Mouse (Mus musculus): ENCODE measurements around the gene Atf7ip2.
"Not testable (repeated sequence)": the region's sequence is repeated elsewhere in the genome, so short reads cannot be mapped to it uniquely, and the experiment has no call there.

Gene Atf7ip2

DNA sequence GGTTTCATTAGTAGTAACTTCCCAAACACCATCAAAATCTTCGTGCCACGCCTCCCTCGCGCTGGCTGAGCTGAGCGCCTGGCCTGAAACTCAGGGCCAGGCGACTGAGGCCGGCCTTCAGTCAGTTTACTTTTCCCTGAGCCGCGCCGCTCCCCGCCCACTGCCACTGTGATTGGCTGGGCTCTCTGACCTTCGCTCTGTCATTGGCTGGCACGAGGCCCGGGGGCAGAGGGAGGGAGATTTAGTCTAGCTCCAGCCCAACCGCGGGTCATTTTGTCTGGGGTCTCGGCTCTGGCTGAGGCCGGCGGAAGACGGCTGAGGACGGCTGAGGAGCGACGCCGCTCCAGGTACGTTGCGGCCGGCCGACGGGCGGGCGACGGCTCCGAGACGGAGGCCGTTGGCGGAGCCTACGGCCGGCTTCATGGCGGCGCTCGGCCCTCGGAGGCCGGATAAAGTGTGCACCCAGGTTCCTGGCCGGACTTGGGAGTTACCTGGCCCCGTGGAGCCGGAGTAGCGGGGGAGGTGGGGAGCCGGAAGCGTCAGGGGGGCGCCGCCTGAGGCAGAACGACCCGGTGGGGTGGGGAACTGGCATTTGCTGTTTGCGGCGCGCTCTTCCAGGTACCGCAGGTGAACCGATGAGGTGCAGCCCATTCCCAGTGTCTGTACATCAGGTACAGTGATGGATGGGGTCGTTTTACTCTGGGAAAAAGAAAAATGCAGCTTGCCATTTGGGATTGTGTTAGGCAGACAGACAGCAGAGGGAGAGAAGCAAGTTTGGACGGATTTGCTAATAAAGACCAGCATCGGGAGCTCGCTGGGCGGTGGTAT, at the start of gene Atf7ip2:
Gene Atf7ip2, plus strand, starts transcription at position 34 of the 828 bp plus-strand sequence.
- DNase-seq, result peak; percentile 10

DNA sequence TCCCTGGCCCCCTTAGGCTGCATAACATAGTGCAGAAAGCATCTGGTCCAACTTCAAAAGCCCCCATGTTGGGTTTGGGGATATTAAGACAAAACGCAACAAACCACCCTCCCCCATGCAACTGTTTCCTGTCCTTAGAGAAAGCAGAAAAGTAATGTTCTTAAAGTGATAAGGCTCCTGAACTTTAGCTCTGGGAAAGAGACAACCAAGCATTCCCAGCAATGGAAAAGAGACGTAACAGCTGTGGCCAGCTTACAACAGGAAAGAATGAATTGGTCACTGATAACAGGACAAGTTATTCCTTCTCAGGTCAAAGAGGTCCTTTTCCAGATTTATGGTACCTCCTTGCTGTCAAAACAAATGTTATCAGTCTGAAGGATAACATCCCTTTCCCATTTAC, 49.3 kb upstream of the Atf7ip2 start:
- no peak for DNase-seq

DNA sequence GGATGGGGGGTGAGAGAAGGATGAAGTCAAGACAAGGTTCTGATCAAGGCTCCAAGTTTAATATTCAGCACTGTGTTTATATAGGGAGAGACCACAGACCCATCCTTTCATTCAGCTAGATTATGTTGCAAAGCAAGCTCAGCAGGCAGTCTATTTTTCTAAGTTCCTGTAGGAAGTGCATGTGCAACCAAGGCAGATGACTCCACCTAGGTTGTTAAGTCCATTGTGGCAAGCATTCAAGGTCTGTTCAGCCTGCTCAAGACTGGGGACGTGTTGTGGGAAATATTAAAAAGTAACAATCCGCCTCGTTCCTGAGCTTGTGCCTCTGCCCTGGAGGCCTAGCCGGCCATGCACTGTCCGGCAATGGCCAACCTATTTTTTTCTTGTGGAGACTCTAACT, 45.1 kb upstream of the Atf7ip2 start:
- no peak for DNase-seq

DNA sequence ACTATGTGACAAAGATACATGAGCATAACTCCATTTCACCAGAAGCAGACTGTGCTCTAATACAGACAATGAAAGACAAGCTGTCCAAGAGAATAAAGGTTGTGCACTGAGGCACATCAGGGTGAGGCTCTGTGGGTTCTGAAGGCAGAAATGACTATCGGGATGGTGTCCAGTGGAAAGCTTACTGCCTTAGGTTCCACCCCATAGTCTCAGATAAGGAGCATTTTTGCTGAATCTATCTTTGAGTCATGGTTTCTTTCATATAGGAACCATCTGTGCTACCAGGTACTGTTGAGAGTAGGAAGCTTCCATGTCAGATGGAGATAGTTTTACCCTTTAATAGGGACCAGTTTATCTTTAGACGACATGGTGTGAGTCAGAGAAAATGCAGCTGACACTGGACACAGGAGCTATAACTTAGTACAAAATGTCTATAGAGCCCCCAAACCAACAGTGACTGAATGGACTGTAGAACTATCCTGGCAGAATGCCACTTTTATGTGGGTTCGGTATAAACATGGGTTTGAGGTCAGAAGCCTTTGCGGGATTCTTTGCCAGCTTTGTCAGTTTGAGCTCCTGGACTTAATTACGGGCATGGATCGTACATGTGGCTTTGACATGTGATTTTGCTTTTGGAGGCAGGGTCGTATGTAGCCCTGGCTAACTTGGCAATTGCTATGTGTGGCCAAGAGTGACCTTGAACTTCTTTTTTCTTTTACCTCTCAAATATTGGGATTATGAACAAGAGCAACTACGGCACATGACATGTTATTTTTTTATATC, 23.2 kb upstream of the Atf7ip2 start:
- DNase-seq, result no peak

DNA sequence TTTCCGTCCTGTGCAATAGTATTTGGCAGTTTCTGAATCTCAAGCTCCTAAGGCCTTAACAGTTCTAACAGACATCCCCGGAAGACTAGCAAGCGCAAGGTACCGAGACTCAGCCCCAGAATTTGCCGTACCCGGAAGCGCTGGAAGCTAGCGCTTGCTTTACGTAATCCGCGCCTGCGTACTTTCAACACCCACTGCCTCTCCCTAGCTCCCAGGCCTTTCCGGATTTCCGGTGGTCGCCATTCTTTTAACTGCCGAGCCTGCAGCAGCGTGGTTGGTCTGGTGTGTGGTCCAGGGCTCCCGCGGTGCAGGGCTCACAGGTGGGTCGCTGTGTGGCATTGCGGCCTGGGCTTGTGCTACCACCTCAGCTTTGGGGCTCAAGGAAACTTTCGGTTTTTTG, 22.5 kb upstream of the Atf7ip2 start, which contains the start of gene Rpl39l:
Gene Rpl39l, plus strand, starts transcription at position 222 of the 400 bp plus-strand sequence.
- no peak for DNase-seq

DNA sequence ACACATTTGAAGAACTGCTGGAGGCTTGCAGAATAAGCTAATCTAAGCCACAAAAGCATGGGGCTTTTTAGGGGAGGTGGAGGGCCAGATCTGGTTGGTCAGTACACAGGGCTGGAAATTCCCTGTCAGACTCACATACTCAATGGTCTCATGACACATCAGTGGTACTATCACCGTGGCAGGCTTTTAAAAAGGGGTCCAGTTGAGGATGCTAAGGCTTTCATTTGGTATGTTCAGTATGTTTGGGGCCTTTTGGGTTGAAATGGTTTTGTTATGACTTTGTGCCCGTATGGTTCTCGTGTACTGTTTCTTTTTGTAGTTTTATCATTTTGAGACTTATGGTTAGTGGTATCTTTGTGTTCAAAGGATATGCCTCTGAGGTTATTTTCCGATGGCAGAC, 21.2 kb upstream of the Atf7ip2 start:
- DNase-seq, result no peak

DNA sequence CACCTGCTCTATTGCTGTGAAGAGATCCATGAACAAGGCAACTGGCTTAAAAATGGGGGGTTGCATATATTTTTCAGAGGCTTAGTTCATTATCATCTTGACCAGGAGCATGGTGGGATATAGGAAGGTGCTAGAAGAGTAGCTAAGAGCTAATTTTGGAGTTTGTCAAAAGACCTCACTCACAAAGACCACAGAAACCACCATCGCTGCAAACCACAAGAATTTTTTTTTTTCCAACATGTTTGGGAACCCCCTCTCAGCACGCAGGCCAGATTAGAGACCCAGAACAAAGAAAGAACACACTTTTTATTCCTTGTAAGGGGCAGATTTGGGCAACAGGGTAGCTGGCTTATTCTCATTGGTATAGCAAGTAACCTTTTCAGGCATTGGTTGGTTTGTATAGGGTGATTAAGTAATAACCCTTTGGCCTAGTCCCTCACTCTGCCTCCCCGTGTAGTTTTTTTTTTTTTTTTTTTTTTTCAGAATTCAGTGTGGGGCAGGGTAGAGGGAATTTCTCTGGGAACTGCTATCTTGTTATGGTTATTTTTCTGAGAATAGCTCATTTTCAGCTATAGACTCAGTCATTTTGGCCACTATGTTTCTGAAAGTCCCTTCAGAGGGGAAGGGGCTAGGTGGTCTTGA, 20.2 kb upstream of the Atf7ip2 start:
- DNase-seq, result no peak

DNA sequence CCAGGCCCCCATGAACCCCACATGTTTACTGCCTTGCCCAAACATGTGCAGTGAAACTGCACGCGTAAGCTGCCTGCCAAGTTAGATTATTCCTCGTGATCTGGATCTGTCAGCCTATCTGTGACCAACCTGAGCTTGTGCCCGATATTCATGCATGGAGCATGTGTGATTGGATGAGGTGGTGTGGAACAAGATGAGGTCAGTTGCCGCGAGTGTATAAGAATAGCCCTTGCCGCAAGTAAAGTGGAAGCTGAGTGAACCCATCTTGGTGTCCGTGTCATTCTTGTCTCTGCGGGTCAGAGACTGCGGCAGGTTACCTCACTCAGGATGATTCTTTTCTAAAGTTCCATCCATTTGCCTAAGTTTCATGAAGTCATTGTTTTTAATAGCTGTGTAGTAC, 5.1 kb upstream of the Atf7ip2 start:
- not testable (repeated sequence) for DNase-seq

DNA sequence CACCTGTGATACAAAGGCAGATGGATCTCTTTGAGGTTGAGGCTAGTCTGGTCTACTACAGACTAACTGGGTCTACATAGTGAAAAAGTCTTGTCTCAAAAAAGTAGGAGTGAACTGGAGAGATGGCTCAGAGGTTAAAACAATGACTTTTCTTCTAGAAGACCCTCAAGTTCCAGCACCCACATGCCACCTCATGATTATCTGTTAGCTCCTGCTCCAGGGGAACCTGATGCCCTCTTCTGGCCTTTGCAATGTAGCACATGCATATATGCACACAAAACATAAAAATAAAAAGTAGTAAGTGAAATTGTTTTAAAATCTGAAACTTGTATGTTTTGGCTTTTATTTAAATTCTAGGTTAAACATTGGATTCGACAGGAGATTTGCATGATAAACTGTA, 16.3 kb downstream of the Atf7ip2 start:
- DNase-seq, result no peak

DNA sequence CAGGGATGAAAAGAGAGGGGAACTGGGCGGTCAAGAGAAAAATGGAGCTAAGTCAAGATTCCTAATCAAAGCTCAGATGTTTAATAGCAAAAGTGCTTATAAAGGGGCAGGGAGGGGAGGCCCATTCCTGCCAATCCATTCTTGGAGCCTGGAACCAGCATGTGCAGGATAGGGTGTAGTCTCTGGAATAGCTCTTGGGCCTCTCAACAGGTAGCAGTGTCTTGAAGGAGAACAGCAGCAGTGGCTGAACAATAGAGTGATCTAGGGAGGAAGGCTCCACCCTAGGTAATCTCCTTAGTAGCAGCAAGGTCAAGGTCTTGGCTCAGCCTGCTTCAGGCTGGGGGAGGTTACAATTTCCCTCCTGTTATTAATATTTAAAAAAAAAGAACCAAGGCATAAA, 23.9 kb downstream of the Atf7ip2 start:
- not testable (repeated sequence) for DNase-seq

DNA sequence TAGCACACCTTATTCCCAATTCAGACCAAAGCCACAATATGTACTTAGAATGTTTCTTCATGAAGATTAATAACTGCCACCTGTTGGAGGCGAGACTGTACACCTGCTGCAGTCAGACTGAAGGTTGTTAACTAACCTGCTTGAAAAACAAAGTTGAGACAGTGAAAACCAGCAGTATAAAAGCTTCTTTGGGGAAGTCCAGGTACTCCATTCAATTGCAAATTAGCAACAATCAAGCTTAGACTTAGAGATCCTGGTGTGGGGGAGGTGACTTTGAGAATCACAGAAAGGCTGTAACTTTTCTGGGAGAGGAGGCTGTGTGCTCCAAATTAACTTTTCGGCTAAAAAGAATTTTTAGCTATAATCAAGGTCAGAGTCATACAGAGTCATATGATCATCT, 24.5 kb downstream of the Atf7ip2 start:
- DNase-seq, result not testable (repeated sequence)

DNA sequence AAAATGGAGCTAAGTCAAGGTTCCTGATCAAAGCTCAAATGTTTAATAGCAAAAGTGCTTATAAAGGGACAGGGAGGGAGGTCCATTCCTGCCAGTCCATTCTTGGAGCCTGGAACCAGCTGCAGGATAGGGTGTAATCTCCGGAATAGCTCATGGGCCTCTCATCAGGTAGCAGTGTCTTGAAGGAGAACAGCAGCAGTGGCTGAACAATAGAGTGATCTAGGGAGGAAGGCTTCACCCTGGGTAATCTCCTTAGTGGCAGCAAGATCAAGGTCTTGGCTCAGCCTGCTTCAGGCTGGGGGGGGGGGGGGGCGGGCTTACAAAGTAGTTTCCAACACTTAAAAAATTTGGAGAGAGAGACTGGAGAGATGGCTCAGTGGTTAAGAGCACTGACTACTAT, 34.8 kb downstream of the Atf7ip2 start:
- DNase-seq, result no peak

DNA sequence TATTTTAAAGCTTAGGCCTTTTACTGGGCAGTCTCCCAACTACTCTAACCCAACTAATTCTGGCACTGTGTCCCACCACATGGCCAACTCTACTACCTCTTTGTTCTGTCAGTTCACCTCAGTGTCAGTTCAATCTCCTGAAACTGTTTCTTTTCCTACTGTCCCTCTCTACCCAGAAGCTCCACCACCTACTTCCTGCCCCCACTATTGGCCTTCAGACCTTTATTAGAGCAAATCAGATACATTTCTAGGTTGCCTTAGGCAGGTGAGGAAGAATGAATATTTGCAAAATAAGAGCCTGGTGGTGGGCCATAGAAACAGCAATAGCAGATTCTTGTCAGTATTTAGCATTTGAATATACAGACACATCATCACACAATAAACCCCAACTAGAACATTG, 44.1 kb downstream of the Atf7ip2 start:
- no peak for DNase-seq

DNA sequence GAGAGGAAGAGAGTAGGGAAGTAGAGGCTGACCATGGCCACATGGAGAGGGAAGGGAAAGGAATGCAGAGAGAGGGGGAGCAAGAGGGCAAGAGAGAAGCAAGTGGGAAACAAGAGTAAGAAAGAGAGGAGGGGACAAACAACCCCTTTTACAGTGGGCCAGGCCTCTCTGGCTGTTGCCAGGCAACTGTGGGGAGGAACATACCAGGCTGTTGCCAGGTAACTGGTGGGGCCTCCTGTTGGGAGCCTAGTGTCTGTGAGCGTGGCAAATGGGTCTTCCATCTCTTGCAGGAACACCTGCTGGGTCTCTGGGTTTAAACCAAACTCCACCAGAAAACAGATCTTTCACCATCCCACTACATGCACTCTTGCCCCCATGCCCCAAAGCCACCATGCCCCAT, 61.5 kb downstream of the Atf7ip2 start:
- DNase-seq, result no peak

DNA sequence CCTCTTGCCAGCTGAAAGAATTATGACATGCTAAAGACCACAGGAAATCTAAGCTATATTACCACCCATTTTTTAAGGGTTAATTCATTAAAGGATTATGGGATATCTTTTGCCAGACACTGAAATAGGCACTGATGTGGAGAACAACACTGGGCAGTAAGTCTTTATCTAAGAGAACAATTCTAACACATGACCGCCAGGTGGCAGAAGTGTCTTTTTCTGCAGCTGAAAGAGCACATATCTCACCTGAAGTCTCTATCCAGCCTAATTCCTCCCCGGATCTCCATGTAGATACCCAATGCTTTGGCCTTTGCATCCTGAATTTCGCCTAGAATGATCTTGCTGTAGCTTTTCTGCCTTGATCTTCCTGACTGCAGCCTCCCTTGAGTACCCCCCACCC, 79.7 kb downstream of the Atf7ip2 start:
- peak; percentile 35 for DNase-seq

DNA sequence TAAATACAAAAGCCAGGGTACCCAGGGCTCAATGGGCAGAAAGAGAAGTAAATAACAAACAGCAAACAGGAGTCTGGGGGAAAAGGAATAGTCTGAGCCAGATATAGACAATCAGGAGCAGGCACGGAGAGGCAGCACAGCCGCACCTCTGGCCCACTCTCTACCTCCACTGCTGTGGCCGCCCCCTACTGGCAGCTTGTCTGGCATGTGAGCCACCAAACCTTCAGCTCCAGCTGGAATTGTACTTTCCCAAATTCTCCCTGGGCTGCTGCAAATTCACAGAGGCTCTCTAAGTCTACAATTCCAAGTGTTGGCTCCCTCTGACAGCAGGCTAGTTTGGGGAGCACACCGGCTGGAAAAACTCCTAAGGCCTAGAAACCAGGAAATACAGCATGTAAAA, 82.0 kb downstream of the Atf7ip2 start:
- no peak for DNase-seq

DNA sequence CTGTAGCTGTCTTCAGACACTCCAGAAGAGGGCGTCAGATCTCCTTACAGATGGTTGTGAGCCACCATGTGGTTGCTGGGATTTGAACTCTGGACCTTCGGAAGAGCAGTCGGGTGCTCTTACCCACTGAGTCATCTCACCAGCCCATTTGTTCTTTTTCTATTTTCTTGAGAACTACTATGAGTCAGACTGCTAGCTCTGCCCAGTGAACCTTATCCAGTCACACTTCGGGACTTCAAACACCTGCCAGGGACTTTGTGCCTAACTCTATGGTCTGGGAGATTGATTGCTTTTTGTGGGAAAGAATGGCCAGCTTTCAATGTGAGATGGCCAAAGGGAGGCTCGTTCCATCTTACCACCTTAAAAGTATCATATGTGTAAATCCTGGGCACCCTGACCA, 84.3 kb downstream of the Atf7ip2 start:
- not testable (repeated sequence) for DNase-seq

DNA sequence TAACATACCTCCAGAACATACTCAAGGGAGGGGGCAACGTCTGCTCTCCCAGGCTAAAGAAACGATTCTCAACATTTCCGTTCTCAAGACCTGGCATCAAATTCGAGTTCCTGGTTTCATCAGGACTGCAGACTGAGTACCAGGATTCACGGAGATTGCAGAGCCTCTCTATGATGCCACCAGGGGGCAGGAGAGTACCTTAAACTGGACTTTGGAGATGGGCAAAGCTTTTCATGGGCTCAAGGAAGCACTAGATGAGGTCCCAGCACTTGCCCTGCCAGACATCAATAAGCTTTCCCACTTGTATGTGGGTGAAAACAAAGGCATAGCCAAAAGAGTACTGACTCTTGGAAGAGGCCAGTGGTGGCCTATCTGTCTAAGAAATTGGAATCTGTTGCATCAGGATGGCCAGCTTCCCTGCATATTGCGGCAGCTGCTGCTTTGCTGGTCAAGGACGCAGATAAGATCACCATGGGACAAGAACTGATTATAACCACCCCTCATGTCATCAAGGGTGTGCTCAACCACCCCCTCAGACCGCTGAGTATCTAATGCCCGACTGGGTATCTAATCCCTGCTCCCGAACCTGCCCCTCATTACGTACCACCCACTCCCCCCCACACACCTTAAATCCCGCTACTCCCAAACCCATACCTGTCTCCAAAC, 87.9 kb downstream of the Atf7ip2 start:
- DNase-seq, result peak; percentile 55

DNA sequence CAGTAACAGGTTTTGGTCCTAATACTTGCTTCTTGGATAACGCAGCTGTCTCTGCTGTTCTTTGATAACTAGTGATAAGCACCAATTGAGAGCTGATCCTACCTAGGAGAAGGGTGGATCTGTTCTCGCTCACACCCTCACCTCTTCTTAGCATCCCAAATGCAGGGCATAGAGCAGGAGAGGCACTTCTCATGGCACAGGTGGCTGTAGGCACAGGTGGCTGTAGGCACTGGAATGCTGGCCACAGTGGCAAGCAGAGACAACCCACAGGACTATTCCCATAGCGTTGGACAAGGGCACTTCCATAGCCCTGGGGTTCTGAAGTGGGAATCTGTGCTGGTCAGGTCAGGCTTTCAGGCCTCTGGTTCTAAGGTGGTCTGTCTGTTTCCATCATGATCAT, 89.4 kb downstream of the Atf7ip2 start:
- DNase-seq, result no peak

DNA sequence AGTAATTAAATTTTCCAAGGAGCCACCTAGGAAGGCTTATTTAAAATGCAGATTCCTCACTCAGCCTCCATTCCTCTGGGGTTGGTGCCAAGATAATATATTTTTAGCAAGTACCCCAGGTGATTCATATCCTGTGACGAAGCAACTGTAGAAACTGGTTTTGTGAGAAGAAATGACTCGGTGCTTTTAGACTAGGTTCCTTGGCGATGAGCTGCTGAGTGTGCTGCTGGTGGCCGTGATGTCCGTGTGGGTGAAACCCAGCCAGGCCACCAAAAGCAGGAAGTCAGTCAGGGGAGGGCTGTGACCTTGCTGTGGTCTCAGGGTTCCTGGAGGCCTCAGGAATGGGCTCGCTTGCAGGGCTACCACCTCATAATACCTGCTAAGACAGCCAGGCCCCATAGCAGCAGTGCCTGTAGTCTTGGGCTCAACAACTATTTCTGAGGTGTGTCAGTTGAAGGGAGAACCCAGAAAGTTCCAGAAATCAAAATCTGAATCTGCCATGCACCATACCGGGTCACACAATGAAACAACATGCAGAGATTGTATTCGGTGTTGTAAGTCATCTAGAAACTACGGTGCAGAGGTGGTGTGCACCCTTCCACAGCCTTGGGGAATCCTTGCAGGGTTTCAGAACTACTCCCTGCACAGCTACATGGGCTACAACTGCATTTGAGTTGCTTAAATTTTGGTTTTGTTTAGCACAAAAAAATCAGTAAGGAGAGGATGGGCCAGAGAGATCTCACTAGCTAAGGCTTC, 94.2 kb downstream of the Atf7ip2 start:
- DNase-seq, result no peak

DNA sequence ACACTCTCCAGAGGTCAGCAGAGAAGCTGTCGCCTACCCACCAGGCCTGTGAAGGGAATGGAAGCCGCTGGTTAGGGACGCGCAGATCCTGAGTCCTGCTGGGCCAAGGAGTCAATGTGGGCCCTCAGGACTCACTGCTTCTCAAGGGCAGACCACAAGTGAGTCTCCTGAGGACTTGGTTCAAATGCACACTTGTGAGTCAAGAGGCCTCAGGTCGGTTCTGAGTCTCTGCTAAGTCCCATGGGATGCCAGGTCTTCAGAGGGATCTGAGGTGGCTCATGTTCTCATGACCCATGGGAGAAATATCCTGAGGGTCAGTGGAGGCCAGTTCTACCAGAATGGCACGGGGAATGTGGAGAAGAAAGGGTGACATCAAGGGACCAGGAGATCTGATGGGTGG, 95.6 kb downstream of the Atf7ip2 start:
- DNase-seq, result no peak
